Mouse (Mus musculus) cerebellum, adult 18-20 months (tissue): ENCODE results near the gene Nav2.

Source experiments
- DNase-seq, 2 experiments: peaks; one replicate each; pipeline ENCODE4 v3.0.0; 2021

Nav2 gene

DNA sequence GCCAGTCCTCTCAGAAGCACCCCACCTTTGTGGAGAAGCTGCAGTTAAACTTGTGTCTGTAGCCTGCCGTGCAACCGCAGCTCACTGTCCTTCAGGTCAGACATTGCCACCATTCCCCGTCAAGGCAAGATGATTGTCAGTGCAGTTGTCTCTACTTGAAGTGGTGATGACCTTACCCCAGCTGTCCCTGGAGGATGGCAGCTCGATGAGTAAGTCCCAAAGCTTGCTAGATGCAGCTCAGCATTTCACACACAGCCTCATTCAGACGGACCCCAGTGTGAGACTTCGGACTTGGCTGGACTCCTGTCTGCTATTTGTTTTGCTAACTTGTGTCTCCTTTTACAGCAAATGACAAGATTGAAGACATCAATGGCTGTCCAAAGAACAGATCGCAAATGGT lies 463.5 kb downstream of the Nav2 start:
- DNase-seq: no peak

DNA sequence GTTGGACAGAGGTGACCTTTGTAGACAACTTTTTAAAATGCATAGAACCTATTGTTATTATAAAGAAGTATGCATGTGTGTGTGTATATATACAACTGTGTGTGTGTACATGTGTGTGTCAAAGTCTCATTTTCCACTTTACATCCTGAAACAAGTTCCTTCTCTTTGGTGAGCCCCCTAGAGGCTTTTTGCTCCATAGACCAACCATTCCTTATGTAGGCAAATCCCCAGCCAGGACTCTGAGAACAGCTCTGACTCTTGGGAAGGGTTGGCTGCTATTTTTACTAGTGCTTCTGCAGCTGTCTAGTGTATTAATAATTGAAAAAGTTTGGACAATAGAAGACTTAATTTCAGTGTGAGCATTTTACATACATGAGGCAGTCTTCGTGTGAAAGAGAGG lies 464.7 kb downstream of the Nav2 start:
- DNase-seq: no peak

- no peak for DNase-seq
These were observed 465.1 kb downstream of the Nav2 start for GRCm38 (mm10) chr7:49373661-49374060.

GRCm38 (mm10) chr7:49375499-49375974 lies 467.0 kb downstream of the Nav2 start:
- peak; percentile 44 to 49 for DNase-seq

- DNase-seq: no peak
These were observed 470.1 kb downstream of the Nav2 start for GRCm38 (mm10) chr7:49378608-49379007.

- no peak for DNase-seq
These were observed 472.4 kb downstream of the Nav2 start for GRCm38 (mm10) chr7:49380940-49381339.

DNA sequence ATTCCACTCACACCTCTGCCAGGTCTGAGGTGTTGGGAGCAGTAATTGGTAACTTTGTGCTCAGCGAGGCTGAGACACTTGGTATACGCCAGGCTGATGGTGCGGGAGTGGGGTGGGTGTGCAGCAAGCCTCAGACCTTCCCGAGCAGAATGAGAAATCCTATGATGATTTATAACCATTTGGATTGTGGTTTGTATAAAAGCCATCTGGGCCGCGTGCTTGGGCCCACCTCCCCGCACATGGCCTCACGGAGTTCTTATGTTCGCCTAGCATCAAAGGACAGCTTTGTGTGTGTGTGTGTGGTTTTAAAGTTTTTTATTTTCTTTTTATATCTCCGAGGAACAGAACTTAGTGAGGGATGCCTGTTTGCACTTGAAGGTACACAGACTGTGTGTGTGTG lies 474.4 kb downstream of the Nav2 start:
- DNase-seq: no peak

DNA sequence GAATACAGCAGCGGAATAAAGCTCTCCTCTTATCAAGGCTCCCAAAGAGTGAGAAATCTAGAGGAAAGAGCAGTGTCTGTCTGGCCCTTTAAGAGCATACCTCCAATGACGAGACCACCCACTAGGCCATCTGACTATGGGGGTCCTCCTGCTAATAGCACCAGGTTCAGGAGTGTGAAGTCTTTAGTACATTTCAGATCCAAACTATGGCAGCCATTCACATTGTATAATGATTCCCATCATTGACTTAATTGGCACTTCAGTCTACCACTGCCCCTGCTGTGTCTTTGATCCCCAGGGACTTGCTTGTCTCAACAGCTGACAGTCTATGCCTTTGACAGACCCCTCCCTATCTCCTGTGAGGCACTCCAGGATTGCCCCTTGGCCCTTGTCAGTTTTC lies 479.6 kb downstream of the Nav2 start:
- no peak for DNase-seq

DNA sequence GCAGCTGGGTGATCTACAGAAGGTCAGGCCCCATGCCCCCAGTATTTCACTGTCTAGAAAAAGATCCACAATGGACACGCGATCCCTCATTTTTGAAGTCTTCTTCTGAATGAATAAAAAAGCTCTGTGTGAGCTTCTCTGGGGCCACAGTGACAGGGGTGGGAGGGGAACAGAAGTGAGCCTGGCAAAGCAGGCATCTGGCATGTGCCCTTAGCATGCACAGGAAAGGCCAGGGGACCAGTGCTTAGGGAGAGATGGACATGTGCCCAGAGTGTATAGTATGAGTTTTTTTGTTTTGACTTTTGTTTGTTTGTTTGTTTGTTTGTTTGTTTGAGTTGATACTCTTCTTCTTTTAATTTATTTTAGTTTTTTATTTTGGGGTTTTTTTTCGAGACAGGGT lies 481.8 kb downstream of the Nav2 start:
- no peak for DNase-seq

DNA sequence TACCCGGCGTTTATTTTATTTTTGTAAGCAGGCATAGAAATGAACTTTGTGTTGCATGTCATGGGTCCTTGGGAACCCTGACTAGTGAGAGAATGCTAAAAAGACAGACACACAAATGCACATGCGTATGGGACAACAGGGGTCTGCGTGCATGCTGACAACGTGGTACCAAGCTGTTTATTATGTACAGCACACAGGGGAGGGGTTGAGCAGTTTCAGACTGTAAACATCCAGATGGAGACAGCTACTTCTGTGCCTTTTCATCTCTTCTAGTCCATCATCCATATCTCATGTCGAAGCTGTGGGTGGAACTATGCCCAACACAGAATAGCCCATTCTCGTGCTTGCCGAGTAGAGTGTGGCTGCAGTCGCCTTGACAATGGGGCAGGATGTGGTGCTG lies 482.3 kb downstream of the Nav2 start:
- no peak for DNase-seq

- peak; percentile 46 to 59 for DNase-seq
These were observed 483.7 kb downstream of the Nav2 start for GRCm38 (mm10) chr7:49392180-49392579.

DNA sequence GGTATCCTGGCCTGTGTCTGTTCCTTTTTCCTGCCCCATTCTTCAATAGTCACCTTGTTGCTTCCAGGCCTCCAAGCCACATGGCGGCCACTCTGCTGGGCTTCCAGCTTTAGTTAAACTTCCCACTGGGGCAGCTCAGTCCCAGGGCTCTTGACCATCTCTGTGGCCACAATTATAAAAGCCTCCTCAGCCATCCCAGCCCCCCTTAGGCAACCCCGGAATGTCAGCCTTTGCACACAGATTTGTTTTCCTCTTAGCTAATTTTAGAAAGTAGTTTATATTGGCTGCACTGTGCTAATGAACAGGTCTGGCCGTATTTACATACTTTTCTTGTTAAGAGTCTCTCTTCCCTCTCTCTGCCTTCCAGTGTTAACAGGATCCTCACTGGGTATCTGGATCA lies 484.3 kb downstream of the Nav2 start:
- no peak for DNase-seq

GRCm38 (mm10) chr7:49393857-49394256 lies 485.3 kb downstream of the Nav2 start:
- no peak for DNase-seq

DNA sequence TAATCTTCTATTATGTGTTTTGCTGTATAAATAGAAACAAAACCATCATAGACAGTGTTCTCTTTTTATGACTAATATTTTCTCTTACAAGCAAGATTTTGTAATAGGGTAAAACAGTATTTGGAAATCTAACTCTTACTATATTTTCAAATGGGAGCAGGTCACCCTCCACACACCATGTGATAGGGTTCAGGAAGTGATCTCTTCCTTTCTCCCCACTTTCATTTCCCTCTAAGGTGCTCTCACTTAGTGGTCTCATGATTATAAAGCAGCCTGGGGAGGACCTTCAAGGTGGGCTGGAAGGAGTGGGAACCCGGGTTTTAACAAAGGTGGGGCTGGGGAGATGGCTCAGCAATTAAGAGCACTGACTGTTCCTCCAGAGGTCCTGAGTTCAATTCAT lies 487.7 kb downstream of the Nav2 start:
- DNase-seq: no peak

GRCm38 (mm10) chr7:49397441-49398003 lies 489.0 kb downstream of the Nav2 start:
- peak; percentile 36 for DNase-seq

- DNase-seq: no peak
These were observed 489.6 kb downstream of the Nav2 start for GRCm38 (mm10) chr7:49398020-49398516.

- peak; percentile 72 to 74 for DNase-seq
These were observed 490.8 kb downstream of the Nav2 start for GRCm38 (mm10) chr7:49399314-49399713.

DNA sequence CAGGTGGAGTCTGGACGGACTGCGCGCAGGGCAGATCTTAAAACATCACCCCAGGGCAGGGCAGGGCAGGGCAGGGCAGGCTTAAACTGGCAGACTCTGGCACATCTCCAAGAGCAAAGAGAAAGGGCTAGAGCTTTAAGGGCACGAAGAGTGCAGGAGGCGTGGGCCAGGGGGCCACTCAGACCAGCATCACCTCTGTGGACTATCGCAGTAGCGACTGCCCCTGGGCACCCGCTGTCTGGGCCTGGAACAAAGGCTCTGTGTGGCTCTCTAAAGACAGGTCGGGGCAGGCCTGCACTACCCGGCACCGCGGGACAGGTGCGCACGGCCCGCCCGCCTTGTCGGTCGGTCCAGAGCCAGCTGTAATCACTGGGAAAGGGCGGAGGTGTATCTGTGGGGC lies 491.9 kb downstream of the Nav2 start:
- DNase-seq: no peak

- no peak for DNase-seq
These were observed 494.0 kb downstream of the Nav2 start for GRCm38 (mm10) chr7:49402526-49402925.

DNA sequence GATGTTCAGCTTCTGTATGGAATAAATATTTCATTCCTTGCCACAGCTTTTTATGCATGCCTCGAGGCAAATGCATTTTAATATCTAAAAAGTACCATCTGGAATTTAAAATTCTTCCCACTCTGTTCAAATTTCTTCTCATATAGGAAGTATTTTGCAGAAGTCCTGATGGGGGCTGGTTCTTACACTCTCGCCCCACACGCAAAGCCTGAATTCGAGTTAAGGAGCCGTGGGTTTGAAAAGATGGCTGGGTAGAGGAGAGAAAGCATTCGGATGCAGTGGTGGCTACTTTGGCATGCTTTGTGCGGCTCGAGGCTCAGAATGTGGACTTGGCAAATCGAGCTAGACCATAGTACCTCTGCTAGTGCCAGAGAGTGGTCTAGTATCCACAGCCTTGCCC lies 499.2 kb downstream of the Nav2 start:
- DNase-seq: no peak

DNA sequence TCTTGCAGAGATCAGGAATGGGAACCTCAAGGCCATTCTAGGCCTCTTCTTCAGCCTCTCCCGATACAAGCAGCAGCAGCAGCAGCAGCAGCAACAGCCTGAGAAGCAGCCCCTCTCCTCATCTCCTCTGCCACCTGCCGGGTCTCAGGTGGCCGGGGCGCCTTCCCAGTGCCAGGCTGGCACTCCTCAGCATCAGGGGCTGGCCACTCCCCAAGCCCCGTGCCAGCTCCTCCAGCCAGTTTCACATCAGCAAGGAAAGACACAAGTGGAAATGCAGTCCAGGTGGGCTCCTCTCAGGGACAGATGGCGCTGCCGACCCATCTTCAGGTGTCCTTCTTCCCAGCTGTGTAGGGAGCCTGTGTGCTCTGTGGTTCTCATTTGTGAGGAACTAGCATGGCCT lies 500.1 kb downstream of the Nav2 start:
- no peak for DNase-seq

- no peak for DNase-seq
These were observed 500.7 kb downstream of the Nav2 start for GRCm38 (mm10) chr7:49409265-49409664.

DNA sequence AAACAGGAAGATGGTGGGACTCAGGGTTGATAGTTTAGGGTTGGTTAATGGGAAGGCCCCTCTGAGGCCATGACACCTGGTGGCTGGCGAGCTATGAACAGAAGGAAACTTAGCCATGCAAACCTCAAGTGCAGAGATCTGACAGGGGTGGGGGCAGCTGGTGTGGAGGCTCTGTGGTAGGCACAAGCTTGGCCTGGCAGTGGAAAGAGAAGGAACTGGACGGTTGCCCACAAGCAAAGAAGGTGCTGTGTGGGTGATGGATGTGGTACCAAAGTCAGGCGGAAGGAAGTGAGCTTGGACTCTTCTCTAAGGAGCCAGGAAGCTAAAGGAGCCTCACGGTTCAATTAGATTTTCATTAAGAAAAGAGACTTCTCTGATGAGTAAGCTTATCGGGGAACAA lies 501.7 kb downstream of the Nav2 start:
- peak in 1 of 2 experiments; percentile 38 for DNase-seq

DNA sequence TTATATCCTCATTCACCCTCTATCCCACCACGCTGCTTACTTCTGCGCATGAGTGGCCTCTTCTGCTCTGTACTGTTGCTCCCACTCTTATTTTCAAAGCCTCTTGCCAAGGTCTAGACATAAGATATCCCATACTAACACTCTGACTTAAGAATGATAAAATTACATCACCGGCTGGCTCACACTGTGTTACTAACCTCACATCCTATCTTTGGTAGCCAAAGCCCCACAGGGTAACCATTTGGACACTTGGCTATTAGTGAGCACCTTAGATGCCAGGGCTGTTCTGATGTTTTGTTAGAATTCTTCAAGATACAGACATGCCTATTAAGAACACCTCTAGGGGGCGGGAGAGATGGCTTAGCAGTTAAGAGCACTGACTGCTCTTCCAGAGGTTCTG lies 502.4 kb downstream of the Nav2 start:
- peak in 1 of 2 experiments; percentile 34 for DNase-seq

DNA sequence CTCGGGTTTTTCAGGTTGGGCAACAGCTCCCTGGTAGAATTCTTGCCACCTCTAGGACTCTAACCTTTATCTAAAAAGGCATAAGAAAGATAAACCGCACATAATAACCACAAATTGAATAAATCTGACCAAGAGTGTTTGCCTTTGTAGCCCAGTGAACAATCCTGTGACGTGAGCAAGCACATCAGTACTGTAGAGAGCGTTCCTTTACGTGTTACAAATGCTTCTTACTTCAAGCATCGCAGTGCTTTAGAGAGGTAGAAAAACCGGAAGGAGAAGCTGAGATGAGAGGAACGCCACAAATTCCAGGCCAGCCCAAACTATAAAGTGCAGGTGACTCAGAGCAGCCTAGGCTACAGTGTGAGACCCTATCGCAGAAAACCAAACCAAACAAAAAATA lies 503.3 kb downstream of the Nav2 start:
- no peak for DNase-seq
